Mouse (Mus musculus): ENCODE results near the gene Exosc7.

DNA sequence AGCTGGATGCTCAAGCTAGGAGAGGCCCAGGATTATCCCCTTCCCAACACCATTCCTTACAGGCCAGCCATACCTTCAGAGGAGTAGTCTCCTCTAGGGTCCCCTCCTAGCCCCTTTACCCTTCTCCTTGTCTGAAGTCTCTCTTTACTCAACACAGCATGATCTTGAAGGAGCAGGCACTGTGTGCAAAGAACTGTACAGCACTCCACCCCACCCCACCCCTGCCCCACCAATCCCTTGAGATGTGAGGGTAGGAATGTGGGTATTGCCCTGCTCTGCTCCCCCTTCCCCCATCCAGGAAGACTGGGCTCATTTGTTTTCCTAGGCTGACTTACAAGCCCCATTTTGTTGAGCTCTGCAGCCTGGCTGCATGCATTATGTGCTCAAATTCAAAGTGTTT lies 8.7 kb upstream of the Exosc7 start:
- TF ChIP-seq CTCF (IDR thresholded peaks at IDR 0.05; ENCODE audit: low read depth) (no peak), EP300 (IDR thresholded peaks at IDR 0.05; ENCODE audit: low read depth) (no peak)

All from liver, postnatal 0 days (tissue).